Mouse (Mus musculus) heart, postnatal 4 days (tissue): ENCODE data around the gene Leng9. TPM values are rescaled to one million over a fixed set of nuclear protein-coding genes. Genes with fewer than 3 reads are reported as not detected.
A peak's percentile ranks its signal among the peaks of the same experiment; 100 is the strongest.

Source experiments
- DNase-seq: peaks from one replicate; pipeline ENCODE4 v3.0.0; 2021
- total RNA-seq, 2 experiments: library from RNA; stranded (reverse); gene quantifications; 2 replicates each; pipeline ENCODE4 v1.2.3; 2021

Gene Leng9
- total RNA-seq, 2 experiments from 2014 or later, result 2.1 to 3.0 TPM

DNA sequence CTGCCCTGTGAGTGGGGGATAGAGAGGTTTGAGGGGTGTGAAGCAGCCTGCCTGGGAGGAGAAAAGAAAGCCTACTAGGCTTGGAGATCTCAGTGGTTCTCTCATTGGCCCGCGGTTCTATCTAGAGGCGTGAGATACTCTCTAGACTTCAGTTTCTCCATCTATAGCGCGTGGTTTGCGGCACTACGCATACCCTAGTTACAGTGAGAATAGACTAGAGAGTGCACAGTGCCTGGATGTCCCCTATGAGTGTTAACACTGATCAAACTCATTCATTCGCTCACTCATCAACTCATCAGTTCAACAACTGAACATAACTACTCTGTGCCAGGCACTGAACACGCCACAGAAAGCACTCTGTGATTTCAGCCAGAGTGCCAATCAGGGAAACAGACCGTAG is 27.4 kb downstream of the Leng9 start:
- DNase-seq, result no peak

GRCm38 (mm10) chr7:4122076-4122768 is 28.0 kb downstream of the Leng9 start:
- no peak for DNase-seq

DNA sequence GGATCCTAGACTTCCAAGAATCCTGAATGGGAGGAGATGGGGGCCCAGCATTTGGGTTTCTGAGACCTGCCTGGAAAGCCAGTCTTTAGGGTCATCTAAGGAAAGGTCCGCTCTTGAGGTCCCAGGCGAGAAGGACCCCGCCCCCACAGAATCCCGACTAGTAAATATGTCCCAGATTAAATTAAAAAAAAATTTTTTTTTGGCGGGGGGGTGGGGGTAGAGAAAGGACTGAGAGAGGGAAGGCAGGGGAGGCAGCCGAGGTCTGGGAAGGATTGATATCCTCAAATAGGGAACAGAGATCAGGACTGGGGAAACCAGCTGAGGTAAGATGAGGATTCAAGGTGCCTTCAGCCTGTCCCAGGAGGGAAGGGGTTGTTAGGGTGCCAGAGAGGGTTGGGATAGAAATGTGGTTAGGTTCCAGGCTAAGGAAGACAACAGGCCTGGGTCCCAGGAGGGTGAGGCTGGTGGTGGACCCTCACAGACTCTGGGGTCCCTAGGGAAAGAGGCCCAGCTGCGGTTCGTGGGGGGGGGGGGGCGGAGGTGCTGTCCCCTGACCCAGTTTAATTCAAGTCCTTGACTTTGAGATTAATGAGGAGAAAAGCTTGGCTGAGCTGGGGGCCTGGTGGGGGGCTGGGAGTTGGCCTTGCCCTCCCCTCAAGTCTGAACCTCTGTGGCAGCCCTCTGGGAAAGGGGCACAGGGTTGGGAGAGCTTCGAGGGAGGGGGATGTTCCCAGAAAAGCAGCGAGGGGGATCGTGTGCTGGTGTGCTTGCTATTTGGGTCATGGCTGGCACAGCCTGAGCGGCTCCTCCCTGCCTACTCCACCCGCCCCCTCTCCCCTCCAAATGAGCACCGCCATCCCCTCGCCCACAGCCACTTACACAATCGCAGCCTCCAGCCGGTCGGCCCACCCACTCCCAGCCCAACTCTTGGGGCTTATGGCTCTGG is 29.9 kb downstream of the Leng9 start:
- no peak for DNase-seq

DNA sequence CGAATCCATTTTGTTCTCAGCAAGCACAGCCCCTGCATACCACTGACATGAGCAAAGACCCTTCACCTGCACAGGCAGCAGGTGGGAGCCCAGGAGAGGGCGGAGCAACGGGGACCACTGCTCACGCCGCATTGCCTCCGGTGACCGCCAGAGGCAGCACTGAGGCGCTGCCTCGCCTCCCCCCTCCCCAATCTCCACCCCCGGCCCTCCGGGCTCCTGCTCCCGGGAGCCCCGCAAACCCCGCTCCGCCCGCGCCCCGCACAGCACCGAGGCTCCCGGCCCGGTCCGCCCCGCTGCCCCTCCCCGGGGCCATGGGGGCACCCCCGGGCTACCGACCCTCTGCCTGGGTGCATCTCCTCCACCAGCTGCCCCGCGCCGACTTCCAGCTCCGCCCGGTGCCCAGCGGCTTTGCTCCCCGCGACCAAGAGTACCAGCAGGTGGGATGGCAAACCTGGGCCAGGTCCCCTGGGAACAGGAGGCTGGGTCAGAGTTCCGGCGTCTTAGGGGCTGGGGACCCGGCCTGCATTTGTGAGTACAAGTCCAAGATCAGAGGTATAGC is 30.8 kb downstream of the Leng9 start, which contains the start of gene Ttyh1:
Gene Ttyh1, plus strand, starts transcription at position 65 of the 559 bp plus-strand sequence.
- no peak for DNase-seq

DNA sequence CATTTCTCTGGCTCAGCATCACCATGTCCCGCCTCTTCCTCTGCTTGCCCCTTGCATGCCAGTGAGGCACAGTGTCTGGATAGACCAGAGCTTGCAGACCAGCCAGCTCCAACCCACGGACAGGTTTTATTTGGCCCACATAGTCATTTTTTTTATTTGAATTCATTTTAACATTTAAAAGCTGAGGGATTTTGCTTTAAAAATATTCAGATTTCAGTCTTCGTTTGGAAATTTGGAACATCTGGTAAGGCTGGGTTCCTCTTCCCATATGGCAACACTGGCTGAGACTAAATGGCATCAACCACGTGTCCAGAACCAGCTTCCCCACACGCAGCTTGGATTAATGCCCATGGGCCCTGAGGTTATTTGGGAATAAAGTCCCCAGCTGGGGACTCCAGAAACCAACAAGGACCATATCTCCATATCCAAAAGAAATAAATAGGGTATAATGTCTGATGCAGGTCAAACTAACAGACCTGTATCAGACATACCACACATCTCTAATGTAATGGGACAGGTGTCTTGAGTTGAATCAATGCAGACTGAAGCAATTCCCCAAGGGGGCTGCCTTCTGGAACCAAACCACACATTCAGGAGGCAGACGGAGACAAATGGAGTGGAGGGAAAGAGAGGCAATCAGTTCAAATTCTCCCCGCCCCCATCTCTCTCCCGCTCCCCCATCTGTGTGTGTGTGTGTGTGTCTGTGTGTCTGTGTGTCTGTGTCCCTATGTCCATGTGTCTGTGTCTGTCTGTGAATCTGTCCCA is 32.9 kb downstream of the Leng9 start:
- DNase-seq, result no peak

- DNase-seq, result no peak
Measured at GRCm38 (mm10) chr7:4111766-4112165, 38.4 kb downstream of the Leng9 start.

- peak; percentile 31 for DNase-seq
Measured at GRCm38 (mm10) chr7:4103411-4103810, 46.8 kb downstream of the Leng9 start.

DNA sequence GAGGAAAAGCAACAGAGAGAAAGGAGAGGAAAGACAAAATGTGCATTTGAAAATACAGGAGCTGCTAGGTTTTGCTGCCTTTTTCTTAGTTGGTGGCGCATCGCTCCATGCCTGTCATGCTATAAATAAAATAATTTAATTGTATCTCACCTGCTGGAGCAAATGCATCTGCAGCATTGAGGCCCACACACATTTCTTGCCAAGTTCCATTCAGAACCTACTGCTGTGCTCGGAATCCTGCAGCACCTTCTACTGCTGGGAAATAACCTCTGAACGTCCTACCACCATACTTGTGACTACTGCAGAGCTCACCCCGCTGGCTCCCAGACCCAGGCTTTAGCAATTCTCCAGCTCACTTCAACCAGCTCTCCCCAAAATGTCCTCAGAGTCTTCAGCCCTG is 49.0 kb downstream of the Leng9 start:
- DNase-seq, result no peak

- DNase-seq, result no peak
Measured at GRCm38 (mm10) chr7:4098832-4099231, 51.3 kb downstream of the Leng9 start.

DNA sequence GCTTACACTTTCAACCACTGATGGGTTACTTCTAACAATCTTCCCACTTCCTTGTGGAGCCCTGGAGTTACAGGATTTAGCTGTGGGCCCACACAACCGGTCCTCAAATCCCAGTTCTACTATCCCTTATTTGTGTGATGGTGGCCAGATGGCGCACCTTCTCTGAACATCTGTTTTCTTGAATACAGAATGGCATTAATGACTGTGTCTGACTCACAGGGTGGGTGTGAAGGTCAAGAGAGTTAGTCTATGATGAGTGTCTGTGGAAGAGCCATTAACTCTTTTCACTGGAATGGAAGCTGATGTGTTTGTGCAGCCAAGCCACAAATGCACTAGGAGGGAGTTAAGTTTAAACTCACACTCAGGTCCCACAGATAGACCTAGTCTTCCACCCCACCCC is 51.9 kb downstream of the Leng9 start:
- no peak for DNase-seq

Other genes with a start within 250 kb of the Leng9 start
- gene Lilra6, start 234.9 kb downstream of the Leng9 start, total RNA-seq, result under 1 TPM; 0.12 to 0.14 TPM
- under 1 TPM; 0.54 to 0.55 TPM for gene Lair1, start 87.2 kb downstream of the Leng9 start, total RNA-seq
- 1 to 10 TPM; 1.1 to 2.1 TPM for gene Ttyh1, start 31.0 kb downstream of the Leng9 start, total RNA-seq
- 10 to 100 TPM; 63.7 to 77.8 TPM for gene Leng8, start 13.3 kb downstream of the Leng9 start, total RNA-seq
- gene Cdc42ep5, start 14.5 kb upstream of the Leng9 start, total RNA-seq, result 10 to 100 TPM; 13.6 to 14.0 TPM
- under 1 TPM; 0.21 to 0.32 TPM for gene Lilra5, start 87.4 kb upstream of the Leng9 start, total RNA-seq
- gene Ncr1, start 187.3 kb upstream of the Leng9 start, total RNA-seq, result not detected
- gene Gp6, start 247.4 kb upstream of the Leng9 start, total RNA-seq, result under 1 TPM; 0.07 TPM